Mouse (Mus musculus) cerebellum, postnatal 10 days (tissue): ENCODE results near the gene Lrrc4b.

ENCODE experiments used
- DNase-seq, 2 experiments: peaks; one replicate each; pipeline ENCODE4 v3.0.0; 2021; ENCODE audit warnings: mixed read lengths in 2 of 2

Lrrc4b gene

GRCm38 (mm10) chr7:44465111-44465510, 36.3 kb downstream of the Lrrc4b start, which contains the start of gene Aspdh:
Aspdh (plus strand) TSS chr7:44465391.
- peak; percentile 64 to 67 for DNase-seq

GRCm38 (mm10) chr7:44466006-44466887, 37.4 kb downstream of the Lrrc4b start:
- DNase-seq = peak; percentile 33 to 35

GRCm38 (mm10) chr7:44466888-44467311, 38.1 kb downstream of the Lrrc4b start:
- no peak for DNase-seq

GRCm38 (mm10) chr7:44467811-44468411, 39.1 kb downstream of the Lrrc4b start, which contains the start of gene Josd2:
Josd2 (plus strand) TSS chr7:44467980.
- peak; percentile 93 to 96 for DNase-seq

- DNase-seq = no peak
Measured at GRCm38 (mm10) chr7:44468644-44469285, 39.9 kb downstream of the Lrrc4b start.

GRCm38 (mm10) chr7:44469677-44470675, 41.2 kb downstream of the Lrrc4b start:
- DNase-seq = no peak

- DNase-seq = no peak
Measured at GRCm38 (mm10) chr7:44470696-44471612, 42.1 kb downstream of the Lrrc4b start.

GRCm38 (mm10) chr7:44471880-44472557, 43.2 kb downstream of the Lrrc4b start:
- no peak for DNase-seq

- no peak for DNase-seq
Measured at GRCm38 (mm10) chr7:44472558-44472885, 43.7 kb downstream of the Lrrc4b start.

- DNase-seq = no peak
Measured at GRCm38 (mm10) chr7:44472961-44473646, 44.3 kb downstream of the Lrrc4b start.

- peak in 1 of 2 experiments; percentile 73 for DNase-seq
Measured at GRCm38 (mm10) chr7:44474419-44474818, 45.6 kb downstream of the Lrrc4b start.

- peak in 1 of 2 experiments; percentile 16 for DNase-seq
Measured at GRCm38 (mm10) chr7:44475046-44475614, 46.3 kb downstream of the Lrrc4b start.

GRCm38 (mm10) chr7:44482836-44483435, 54.1 kb downstream of the Lrrc4b start:
- no peak for DNase-seq

- DNase-seq = no peak
Measured at GRCm38 (mm10) chr7:44484109-44484508, 55.3 kb downstream of the Lrrc4b start.

GRCm38 (mm10) chr7:44484841-44485571, 56.2 kb downstream of the Lrrc4b start:
- DNase-seq = peak; percentile 91 to 94

- DNase-seq = peak; percentile 4 to 14
Measured at GRCm38 (mm10) chr7:44485572-44486195, 56.9 kb downstream of the Lrrc4b start.

GRCm38 (mm10) chr7:44486927-44487575, 58.2 kb downstream of the Lrrc4b start:
- DNase-seq = peak; percentile 9 to 12
